15 mouse cellular contexts compared by ENCODE assay signal in the genomic region with DNA sequence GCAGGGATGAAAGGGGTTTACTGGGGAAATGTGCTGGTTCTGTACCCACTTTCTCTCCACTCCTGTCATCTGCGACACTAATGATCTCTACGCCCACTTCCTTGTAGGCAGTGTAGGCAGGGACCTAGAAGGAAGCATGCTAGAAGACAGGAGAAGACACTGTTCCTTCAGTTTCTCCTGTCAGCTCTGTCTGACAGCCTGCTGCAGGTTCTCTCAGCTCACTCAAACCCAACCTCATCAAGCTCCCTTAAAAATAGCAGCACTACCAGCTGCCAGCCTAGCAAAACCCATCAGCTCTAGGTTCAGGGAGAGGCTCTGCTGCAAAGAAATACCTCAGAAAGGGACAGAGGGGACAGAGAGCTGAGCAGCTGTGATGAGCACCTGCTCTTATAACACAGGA. TPM values are rescaled to one million over a fixed set of nuclear protein-coding genes. Genes with fewer than 3 reads are reported as not detected.
DNase-seq lines count a peak whose midpoint lies in the region; TF ChIP-seq lines count a peak whose summit lies in the region.
"Had no signal": no experiment of that assay in that cellular context is flagged by ENCODE, and none has a peak within 500 bp of the region (broad histone marks: within the 10 kb centered on the region; RNA-seq: fewer than 3 reads in every experiment).

No protein-coding gene starts in this region.

- peak; percentile 76 for DNase-seq in heart, adult 11 months
- no peak for DNase-seq in heart, postnatal 14 days
- DNase-seq in left cerebral cortex, adult 2 months (ENCODE audit: extremely low spot score in 1 of 2, low spot score in 2 of 2) = no peak
- DNase-seq in left cerebral cortex, adult 9 months (ENCODE audit: low spot score in 2 of 2) = no peak
- peak; percentile 57 for DNase-seq in right cerebral cortex, adult 18-20 months
- no peak for DNase-seq in right cerebral cortex, postnatal 25 days
- DNase-seq in spleen, postnatal 36 days (ENCODE audit: low spot score in 2 of 2) = no peak
- DNase-seq: adrenal gland, postnatal 14 days; cerebellum, adult 8-10 months; gastrocnemius, postnatal 14 days had no signal

- intact Hi-C loops in heart, postnatal 14 days (cut with DNase I) = no loop called here
- intact Hi-C loops in left cerebral cortex, adult 2 months (cut with DNase I) = no loop called here

- H3K4me3 ChIP-seq in left cerebral cortex, adult 2 months = no peak overlapping the region
- H3K4me3 ChIP-seq: embryonic facial prominence, embryonic 12.5 days; forebrain, embryonic 15.5 days; hindbrain, embryonic 13.5 days had no signal

- 0 out of 2 replicates have a peak overlapping the region, but pooled peaks have one; percentile 17 for H3K27ac ChIP-seq in left cerebral cortex, adult 2 months
- H3K27ac ChIP-seq: embryonic facial prominence, embryonic 12.5 days; forebrain, embryonic 15.5 days; hindbrain, embryonic 13.5 days; hindbrain, postnatal 0 days had no signal

- TF ChIP-seq CTCF in left cerebral cortex, adult 2 months (IDR thresholded peaks at IDR 0.05) = no peak

RNA-seq across cellular contexts. Expression of a gene that starts 17.6 kb away (rescaled TPM):
- 10 to 100 TPM; 52.5 to 56.3 TPM for total RNA-seq in heart, postnatal 14 days (2021)
- total RNA-seq in left cerebral cortex, adult 2 months (2021) = 10 to 100 TPM; 52.7 to 59.5 TPM

RNA-seq across cellular contexts. Expression of a gene that starts 34.9 kb away (rescaled TPM):
- under 1 TPM; 0.48 to 0.56 TPM for total RNA-seq in heart, postnatal 14 days (2021)
- under 1 TPM; 0.45 to 0.58 TPM for total RNA-seq in left cerebral cortex, adult 2 months (2021)
- total RNA-seq: hematopoietic stem cell, adult 5-6 weeks had no signal

RNA-seq across cellular contexts. Expression of a gene that starts 35.3 kb away (rescaled TPM):
- total RNA-seq in heart, postnatal 14 days (2021) = 1 to 10 TPM; 7.4 TPM
- total RNA-seq in left cerebral cortex, adult 2 months (2021) = 10 to 100 TPM; 14.3 to 15.5 TPM

Comparison
In these comparisons a context has a peak if more than half of its experiments do, and no peak if none do; other contexts are left out.
1. DNase-seq: peak in heart, adult 11 months (single experiment) and right cerebral cortex, adult 18-20 months (single experiment); none in heart, postnatal 14 days (0 of 2), left cerebral cortex, adult 2 months (0 of 2), left cerebral cortex, adult 9 months (0 of 2), right cerebral cortex, postnatal 25 days (single experiment) and spleen, postnatal 36 days (0 of 2).